Mouse (Mus musculus) testis, adult 10 weeks (tissue): ENCODE measurements around the gene Gucy2e. TPM values are rescaled to one million over a fixed set of nuclear protein-coding genes. Genes with fewer than 3 reads are reported as not detected.

Experiments
- polyA plus RNA-seq: library from polyadenylated mRNA; stranded (reverse); fragments of 350-450 nt; fragmentation: Illumina TruSeq; extraction: RNeasy Lipid Tissue Mini Kit (QIAGEN cat#74804); gene quantifications from one replicate; pipeline ENCODE4 v1.2.3, GENCODE M21; 2014; ENCODE audit warnings: low read depth, low replicate concordance

Gucy2e gene
- polyA plus RNA-seq, result 0.06 TPM

DNA sequence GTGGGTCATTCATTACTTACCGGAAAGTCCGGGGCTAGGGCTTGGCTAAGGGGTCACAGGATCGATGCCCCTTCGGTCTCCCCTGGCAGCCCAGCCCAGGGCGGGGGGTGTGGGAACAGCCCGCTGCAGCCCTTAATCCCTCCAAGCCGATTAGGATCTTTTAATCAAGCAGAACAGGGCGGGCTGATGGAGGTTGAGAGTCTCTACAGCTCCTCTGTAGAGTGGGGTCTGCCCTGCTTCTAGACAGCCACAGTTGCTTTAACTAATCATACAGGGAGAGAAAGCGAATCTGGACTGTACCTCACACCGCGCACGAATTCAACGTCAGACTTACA, at the start of gene Gucy2e:
Gene Gucy2e (minus strand): TSS at position 111 of the 335 bp plus-strand sequence.

GRCm38 (mm10) chr11:69197743-69198142, 39.1 kb downstream of the Gucy2e start, which contains the start of gene Alox8:
Gene Alox8, minus strand, starts transcription at chr11:69197843.

Other genes starting within 250 kb of the Gucy2e start
- gene Pfas, start 228.6 kb downstream of the Gucy2e start, polyA plus RNA-seq, result 5.7 TPM
- 10.1 TPM for gene Ctc1, start 221.1 kb downstream of the Gucy2e start, polyA plus RNA-seq
- gene Aurkb, start 191.4 kb downstream of the Gucy2e start, polyA plus RNA-seq, result 6.0 TPM
- 3.4 TPM for gene Borcs6, start 177.3 kb downstream of the Gucy2e start, polyA plus RNA-seq
- 13.2 TPM for gene Tmem107, start 166.2 kb downstream of the Gucy2e start, polyA plus RNA-seq
- 28.8 TPM for gene Vamp2, start 148.5 kb downstream of the Gucy2e start, polyA plus RNA-seq
- 2.2 TPM for gene Per1, start 141.8 kb downstream of the Gucy2e start, polyA plus RNA-seq
- gene Hes7, start 116.6 kb downstream of the Gucy2e start, polyA plus RNA-seq, result not detected
- gene 9130213A22Rik, start 114.4 kb downstream of the Gucy2e start, polyA plus RNA-seq, result not detected
- gene Aloxe3, start 111.1 kb downstream of the Gucy2e start, polyA plus RNA-seq, result 0.77 TPM
- not detected for gene Alox12b, start 80.0 kb downstream of the Gucy2e start, polyA plus RNA-seq
- not detected for gene Alox8, start 39.2 kb downstream of the Gucy2e start, polyA plus RNA-seq
- 13.3 TPM for gene Cntrob, start 86.7 kb upstream of the Gucy2e start, polyA plus RNA-seq
- gene Trappc1, start 86.9 kb upstream of the Gucy2e start, polyA plus RNA-seq, result 24.6 TPM
- 4.8 TPM for gene Kcnab3, start 89.2 kb upstream of the Gucy2e start, polyA plus RNA-seq
- 20.7 TPM for gene Rnf227, start 103.4 kb upstream of the Gucy2e start, polyA plus RNA-seq
- gene Chd3, start 132.4 kb upstream of the Gucy2e start, polyA plus RNA-seq, result 8.0 TPM
- gene Naa38, start 158.5 kb upstream of the Gucy2e start, polyA plus RNA-seq, result 48.5 TPM
- 33.5 TPM for gene Cyb5d1, start 158.6 kb upstream of the Gucy2e start, polyA plus RNA-seq
- gene Tmem88, start 161.2 kb upstream of the Gucy2e start, polyA plus RNA-seq, result 0.13 TPM
- gene Kdm6b, start 176.6 kb upstream of the Gucy2e start, polyA plus RNA-seq, result 0.98 TPM